Mouse (Mus musculus) G1E (cell line): Measurements from ENCODE around the gene Serhl.

Experiments
- CTCF ChIP-seq: IDR thresholded peaks from 2 replicates; pipeline ENCODE4 v1.5.1; 2012; ENCODE audit warnings: low read depth, low read length, inconsistent platforms, mixed read lengths
- POLR2AphosphoS5 ChIP-seq: IDR thresholded peaks from 2 replicates; pipeline ENCODE4 v1.6.1; 2012; ENCODE audit warnings: low read depth, low read length, inconsistent platforms; ENCODE audit not compliant: insufficient replicate concordance

- TF ChIP-seq CTCF (no peak), POLR2AphosphoS5 (no peak)
Observed at GRCm38 (mm10) chr15:83090874-83091273, 1.6 kb downstream of the Serhl start.
